Mouse (Mus musculus): ENCODE measurements around the gene Cacna2d2.
A peak's percentile ranks its signal among the peaks of the same experiment; 100 is the strongest.

Cacna2d2 gene

DNA sequence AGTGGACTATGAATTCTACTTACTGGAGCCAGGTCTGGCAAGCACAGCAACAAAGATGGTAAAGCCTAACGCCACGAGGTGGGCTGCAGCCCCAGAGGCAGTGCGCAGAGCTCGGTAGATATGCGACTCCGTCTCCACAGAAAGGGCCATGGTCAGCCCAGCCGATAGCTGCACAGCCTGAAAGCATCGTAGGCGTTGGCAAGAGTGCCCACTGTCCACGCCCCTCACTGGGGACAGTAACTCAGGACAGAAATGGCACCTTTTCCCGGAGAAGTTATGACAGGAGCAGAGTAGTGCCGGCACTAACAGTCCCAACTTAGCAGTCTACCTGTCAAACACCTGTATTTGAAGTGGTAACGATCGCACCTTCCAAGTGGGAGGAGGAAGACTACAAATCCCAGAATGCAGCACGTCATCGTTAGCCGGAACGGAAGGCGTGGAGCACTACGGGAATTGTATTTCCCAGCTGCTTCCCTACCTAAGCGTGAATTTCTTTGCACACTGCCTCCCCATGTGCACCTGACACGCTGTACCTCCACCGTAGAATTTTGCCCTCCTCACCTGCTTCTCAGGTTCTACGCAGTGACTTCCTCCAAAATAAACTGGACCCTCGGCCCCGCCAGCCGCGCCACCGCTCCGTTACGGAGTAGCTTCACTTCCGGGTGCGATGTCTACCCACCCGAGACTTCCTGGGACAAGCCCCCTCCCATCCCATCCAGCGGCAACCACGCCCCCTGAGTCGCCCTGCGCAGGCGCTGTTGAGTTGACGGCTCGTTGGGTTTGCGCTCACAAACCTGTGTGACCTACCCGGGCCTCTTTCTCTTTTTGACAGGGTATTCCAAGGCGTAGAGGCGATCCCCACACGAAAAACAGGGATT lies 142.3 kb downstream of the Cacna2d2 start, which contains the start of the genes Cyb561d2 and Nprl2:
Cyb561d2 (minus strand) TSS at position 720 of the 878 bp plus-strand sequence.
Nprl2 (plus strand) TSS at position 753 of the 878 bp plus-strand sequence.
- DNase-seq = peak; percentile 96

DNA sequence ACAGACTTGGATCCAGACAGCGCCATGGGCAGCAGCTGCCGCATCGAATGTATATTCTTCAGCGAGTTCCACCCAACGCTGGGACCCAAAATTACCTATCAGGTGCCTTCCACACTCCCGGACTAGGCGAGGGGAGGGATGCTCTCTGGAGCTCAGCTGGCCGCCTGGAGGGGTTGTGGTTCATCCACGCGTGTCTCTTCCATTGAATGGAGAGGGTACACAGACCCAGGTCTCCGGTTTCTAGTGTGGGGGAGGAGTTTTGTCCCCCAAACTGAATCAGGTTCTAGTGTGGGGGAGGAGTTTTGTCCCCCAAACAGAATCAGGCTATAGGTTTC lies 142.9 kb downstream of the Cacna2d2 start:
- no peak for DNase-seq

DNA sequence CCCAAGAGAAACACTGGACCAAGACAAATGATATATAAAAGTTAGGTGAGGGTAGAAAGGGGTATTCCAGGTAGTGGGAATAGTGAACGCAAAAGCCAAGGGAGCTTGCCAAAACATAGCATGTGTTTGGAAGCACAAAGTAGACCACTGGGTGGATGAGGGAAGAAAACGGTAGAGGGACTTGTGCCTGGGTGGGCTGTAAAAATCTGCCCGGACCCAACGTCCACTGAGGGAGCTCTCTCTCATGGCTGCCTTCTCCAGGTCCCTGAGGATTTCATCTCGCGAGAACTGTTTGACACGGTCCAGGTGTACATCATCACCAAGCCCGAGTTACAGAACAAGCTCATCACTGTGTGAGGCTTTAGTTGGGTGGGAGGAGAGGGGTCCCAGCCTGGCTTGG lies 143.3 kb downstream of the Cacna2d2 start:
- no peak for DNase-seq

DNA sequence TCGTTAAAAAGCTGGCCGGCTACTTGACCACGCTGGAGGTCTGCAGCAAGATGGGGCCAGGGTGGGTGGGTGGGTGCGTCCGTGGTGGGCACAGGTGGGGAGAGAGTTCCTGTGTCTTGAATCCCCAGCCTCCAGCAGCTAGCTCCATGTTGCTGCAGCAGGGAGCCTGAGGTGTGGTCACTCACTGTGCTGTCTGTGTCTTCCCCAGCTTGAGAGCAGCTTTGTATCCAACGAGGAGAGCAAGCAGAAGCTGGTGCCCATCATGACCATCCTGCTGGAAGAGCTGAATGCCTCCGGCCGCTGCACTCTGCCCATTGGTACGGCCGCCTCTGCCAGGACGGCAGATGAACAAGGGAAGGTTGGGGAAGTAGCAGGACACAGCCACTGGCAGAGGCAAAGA lies 143.9 kb downstream of the Cacna2d2 start:
- no peak for DNase-seq

DNA sequence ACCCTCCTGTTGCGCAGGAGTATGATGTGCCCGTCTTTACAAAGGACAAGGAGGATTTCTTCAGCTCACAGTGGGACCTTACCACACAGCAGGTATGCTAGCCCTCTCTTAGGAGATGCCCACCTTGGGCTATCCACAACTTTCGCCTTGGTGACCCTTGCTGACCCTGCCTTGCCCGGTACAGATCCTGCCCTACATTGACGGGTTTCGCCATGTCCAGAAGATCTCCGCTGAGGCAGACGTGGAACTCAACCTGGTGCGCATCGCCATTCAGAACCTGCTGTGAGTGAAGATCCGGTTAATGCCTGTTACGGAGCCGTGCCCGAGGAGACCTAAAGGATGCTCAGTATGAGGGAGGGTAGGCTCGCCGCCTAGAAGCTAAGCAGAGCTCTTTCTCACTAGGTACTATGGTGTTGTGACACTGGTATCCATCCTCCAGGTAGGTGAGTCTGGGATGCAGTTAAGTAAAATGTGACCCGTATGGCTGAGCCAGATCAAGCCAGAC lies 144.8 kb downstream of the Cacna2d2 start:
- DNase-seq = no peak

DNA sequence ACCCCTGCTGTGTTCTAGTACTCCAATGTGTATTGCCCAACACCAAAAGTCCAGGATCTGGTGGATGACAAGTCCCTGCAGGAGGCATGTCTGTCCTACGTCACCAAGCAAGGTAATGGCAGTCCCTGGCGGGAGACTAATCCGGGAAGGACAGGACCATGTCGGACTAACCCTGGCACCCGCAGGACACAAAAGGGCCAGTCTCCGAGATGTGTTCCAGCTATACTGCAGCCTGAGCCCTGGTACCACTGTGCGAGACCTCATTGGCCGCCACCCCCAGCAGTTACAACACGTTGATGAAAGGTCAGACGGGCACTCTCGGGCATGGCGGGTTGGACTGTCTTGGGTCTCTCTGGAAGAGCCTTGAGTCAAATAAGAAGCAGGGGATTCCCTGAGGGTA lies 145.3 kb downstream of the Cacna2d2 start:
- DNase-seq = no peak

DNA sequence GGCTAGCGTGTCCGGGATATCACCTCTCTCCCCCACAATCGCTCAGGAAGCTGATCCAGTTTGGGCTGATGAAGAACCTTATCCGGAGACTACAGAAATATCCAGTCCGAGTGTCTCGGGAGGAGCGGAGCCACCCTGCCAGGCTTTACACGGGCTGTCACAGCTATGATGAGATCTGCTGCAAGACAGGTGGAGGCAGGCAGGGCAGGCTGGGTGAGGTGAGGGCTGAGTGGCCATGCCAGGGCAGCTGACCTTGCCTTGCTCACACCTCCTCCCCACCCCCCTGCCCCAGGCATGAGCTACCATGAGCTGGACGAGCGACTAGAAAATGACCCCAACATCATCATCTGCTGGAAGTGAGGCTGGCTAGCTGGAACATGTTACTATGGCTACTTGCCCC lies 145.8 kb downstream of the Cacna2d2 start:
- no peak for DNase-seq

DNA sequence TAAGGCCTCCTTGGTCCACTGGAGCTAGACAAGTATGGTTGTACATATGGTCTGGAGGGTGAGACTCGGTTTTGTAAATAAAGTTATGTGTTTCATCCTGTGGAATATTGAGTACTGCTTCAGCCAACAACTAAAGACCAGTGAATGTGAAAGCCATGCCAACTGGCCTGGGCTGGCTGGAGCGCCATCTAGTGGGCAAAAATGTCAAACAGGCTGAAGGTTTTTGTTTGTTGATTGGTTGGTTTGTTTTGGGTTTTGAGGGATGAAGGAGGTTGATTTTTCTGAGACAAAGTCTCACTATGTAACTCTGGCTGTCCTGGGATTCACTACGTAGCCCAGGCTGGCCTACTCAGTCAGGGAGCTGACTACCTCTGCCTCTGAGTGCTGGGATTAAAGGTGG lies 146.2 kb downstream of the Cacna2d2 start:
- DNase-seq = no peak

DNA sequence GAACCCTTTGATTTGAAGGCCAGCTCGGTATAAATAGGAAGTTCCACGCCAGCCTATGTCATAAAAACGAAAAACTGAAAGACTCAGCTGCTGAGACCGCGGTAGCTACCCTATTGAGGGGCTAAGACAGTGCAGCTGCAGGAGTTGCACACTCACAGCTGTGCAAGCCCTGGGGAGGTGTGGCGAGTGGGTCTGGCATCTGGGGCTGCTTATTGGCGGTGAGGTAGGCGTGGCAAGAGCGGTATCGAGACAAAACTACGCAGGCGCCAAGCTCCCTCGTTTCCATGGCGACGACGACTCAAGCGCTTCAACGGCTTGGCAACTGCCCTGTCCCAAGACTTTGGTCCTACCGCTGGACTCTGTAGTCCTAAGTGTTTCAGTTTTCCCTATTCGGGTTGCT lies 147.6 kb downstream of the Cacna2d2 start, which contains the start of gene Zmynd10:
Zmynd10 (plus strand) TSS at position 273 of the 400 bp plus-strand sequence.
- peak; percentile 85 for DNase-seq

DNA sequence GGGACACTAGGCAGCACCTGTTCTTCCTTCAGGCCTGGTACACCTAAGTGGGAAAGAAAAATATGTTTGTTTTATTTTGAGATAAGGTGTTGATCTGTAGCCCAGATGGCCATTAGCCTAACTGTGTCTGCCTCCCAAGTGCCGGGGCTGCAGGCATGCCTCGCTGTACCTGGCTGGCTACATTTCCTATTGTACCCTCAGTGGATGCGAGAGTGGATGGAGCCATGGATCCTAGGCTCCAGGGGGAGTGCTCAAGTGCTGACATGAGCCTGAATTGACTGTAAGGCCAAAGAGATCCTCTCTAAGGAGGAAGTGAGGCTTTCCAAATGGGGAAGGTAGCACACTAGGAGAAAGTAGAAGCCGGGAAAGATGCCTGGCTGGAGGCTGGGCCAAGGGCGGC lies 148.5 kb downstream of the Cacna2d2 start:
- DNase-seq = no peak

DNA sequence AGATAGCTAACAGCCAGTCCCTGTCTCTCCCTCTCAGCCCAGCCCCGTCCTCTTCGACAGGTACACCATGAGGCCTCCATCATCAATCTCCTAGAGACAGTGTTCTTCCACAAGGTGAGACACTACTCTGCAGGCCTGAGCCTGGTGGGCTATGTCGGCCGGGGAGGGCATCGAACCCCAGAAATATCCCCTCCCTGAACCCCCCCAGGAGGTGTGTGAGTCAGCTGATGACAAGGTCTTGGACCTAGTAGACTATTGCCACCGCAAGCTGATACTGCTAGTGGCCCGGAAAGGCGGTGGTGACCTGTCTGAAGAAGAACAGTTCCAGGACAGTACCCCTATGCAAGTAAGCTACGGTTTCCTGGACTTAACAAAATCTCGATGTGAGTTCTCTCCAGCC lies 149.4 kb downstream of the Cacna2d2 start:
- no peak for DNase-seq

DNA sequence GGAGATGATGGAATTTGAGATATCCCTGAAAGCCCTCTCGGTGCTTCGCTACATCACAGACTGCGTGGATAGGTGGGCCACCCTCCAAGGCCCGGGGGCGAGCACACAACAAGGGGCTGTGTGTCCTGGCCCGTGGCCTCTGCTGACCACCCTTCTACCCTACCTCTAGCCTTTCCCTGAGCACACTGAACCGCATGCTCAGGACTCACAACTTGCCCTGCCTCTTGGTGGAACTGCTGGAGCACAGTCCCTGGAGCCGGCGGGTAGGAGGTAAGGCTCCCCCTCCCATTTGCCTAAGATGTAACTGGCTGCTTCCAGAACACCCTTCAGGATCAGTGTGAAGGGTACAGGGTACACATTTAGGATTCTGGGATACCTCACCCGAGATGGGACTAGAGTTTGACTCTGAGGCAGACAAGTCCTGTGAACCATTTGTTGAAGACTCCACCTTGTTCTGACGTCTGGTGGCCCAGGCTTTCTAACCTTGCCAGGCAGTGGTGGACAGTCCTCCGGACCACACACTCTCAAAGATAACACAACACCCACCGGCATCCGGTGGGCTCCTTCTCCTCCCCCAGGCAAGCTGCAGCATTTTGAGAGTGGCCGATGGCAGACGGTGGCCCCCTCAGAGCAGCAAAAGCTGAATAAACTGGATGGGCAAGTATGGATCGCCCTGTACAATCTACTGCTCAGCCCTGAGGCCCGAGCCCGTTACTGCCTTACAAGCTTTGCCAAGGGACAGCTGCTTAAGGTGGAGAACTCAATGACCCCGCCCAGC lies 150.1 kb downstream of the Cacna2d2 start:
- DNase-seq = no peak

DNA sequence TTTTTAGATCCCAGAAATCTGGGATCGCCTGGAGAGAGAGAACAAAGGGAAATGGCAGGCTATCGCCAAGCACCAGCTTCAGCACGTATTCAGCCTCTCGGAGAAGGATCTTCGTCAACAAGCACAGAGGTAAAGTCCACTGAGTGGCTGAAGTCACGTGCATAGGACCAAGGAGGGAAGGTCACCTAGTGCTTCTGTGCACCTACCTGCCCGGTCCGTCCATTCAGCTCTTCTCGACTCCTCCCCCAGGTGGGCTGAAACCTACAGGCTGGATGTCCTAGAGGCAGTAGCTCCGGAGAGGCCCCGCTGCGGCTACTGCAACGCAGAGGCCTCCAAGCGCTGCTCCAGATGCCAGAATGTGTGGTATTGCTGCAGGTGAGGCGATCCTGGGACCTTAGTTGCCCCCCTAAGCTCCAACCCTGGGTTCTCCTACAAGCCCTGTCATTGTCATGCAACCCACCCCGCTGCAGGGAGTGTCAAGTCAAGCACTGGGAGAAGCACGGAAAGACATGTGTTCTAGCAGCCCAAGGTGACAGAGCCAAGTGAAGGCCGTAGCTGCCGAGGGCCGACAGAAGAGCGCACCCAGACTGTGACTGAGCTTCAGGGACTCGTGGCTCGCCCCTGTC lies 151.2 kb downstream of the Cacna2d2 start:
- no peak for DNase-seq

DNA sequence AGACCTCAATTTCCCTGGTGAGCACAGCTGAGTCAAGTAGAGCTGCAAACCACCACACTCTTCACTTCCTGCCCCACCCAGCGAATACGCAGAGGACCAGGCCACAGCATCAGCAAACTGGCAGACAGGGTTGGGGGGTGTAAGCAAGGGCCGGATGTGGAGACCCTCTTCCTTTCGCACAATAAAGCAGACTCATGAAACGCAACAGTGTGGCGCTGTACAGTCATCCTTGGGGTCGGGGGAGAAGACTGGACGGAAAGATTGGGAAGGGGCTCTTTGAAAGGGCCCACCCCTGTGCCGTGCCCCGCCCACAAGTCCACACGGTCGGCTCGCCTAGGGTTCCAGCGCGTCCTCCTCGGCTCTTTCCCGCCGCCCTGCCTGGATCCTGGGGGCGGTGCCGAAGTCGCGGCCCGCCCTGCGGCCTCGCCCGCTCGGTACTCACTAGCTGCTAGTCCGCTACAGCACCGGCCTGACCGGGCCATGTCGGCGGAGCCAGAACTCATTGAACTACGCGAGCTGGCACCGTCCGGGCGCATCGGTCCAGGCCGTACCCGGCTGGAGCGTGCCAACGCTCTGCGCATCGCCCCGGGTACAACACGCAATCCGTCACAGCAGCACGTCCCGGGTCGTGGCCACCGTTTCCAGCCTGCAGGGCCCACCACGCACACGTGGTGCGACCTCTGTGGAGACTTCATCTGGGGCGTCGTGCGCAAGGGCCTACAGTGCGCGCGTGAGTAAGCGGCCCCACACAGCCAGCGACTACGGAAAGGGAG lies 151.9 kb downstream of the Cacna2d2 start, which contains the start of gene Rassf1:
Rassf1 (plus strand) TSS at position 439 of the 773 bp plus-strand sequence.
- no peak for DNase-seq

DNA sequence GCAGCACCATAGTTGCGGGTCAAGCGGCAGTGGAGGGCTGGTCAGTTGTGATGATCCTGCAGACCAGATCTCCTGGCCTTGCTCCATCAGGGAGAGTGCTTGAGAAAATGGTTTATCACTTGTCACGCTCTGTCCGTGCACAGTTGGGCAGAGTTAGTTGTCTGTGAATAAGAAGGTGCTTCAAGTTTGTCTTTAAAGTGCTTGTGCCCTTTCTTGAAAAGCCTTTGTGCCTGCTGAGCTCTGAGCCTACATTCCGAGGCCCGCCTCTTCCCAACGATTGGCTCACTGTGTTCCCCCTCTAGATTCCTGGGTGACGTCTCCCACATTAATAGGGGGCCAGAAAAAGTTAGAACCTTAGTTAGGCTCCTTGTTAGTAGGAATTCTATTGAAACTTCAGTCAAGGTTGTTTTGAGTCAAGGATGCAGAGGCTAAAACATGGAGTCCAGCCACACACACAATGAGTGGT lies 152.5 kb downstream of the Cacna2d2 start:
- DNase-seq = no peak

DNA sequence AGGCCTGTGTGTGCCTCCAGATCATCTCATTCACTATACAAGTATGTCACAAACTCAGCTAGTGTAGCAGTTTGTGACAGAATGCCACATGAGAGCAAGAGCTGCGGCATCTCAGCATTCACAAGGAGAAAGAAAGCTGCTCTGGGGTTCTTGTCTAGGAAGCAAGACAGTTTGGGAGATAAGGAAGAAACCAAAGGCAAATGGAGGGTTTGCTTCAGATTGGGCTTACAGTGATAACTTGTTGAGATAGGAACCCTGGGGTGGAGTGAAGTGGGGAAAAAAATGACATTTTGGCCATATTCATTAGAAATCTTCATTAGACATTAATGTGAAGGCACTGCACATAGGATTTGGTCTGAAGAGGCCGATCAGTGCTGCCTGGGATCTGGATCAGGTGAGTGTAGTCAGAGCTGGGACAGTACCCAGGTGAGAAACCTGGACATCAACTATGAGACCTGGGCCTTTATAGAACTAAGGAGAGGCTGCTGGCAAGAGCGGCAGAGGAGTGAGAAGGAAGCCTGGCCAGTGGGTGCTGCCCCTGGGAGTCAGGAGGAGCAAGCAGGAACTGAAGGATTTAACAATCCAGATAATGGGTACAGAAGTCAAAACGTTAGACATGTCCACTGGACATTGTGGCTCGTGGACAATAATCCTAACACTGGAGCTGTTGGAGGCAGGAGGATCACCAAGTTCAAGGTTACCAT lies 153.4 kb downstream of the Cacna2d2 start:
- no peak for DNase-seq

DNA sequence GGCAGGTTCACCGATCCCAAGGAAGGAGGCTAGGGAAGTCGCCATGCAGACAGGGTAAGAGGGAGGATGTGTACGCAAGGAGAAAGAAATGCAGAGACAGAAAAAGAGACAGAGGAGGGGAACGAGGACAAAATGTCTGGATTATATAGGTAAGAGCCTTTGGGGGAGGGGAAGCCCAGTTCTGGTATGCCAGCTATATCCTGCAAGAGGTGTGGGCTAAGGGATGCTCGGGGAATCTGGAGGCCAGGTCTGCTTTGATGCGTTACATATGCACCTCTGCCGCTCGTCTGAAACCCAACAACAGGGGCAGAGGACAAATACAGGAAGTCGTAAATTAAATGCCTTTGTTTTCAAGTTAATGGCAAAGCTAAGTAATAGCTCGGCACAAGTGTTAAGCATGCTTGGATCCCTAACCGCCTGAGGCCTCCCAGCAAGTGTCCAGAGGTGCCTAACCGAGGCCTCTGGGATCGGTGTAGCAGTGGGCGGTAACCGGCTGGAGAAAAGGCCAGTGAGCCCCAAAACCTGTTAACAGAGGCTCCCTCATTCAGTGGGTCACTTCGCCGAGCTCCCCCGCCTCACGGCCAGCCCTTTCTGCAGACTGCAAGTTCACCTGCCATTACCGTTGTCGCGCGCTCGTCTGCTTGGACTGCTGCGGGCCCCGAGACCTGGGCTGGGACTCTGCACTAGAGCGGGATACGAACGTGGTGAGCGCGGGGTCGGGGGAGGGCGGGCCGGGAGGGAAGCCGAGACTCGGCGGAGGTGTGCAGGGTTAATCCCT lies 154.3 kb downstream of the Cacna2d2 start:
- no peak for DNase-seq

DNA sequence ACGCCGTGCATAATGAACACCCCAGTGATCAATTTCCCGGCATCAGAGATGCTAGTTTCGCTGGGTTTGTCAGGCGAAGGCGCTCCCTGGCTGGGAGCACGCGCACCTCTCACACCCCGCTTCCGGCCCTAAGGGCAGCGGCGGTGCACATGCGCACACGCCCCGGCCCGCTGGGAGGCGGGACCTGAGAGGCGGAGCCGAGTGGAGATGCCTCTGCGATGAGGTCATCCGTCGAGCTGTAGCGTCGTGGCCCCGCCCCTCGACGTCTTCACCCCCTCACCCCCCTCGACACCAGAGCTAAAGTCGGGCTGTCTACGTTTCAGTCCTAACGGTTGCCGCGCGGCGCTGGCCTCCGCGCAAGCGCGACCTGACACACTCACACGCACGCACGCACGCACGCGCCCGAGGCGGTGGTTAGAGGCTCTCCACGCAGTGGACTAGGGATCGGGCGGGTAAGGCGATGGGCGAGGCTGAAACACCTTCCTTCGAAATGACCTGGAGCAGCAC lies 155.0 kb downstream of the Cacna2d2 start:
- peak; percentile 95 for DNase-seq

DNA sequence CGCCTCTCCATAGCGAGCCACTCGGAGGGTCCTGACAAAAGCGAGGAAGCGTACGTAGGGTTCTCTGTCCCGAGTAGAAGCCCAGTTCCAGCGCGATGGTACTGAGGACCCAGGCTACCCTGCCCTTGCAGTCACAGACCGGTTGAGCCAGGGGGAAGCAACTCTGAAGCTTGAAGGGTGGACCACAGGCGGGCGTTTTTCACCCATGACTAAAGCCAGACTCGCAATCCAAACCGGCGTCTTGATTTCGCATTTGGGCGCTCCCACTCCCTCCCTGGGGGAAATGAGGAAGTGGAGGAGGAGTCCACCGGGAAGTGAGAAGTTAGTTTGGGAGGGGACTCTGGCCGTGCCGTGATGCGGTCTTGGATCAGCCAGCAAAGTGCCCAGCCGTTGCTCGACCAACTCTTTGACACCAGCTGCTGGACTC lies 155.6 kb downstream of the Cacna2d2 start:
- no peak for DNase-seq

DNA sequence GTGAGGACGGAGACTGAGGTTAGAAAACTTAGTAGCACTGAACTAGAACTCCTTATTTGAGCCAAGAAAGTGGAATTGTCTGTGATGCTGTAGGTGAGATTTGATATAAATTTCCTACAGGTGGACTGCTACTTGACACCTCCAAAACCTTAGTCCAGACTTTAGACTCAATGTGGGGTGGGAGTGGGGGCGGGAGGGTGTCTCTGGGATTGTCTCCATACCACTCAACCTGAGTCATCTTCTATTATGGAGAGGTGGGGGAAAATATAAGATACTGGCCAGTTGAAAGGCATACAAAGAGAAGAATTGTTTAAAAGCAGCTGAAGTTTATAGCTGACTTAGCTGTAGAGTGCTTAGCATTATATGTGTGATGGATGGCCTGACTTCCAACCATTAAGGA lies 156.3 kb downstream of the Cacna2d2 start:
- no peak for DNase-seq

DNA sequence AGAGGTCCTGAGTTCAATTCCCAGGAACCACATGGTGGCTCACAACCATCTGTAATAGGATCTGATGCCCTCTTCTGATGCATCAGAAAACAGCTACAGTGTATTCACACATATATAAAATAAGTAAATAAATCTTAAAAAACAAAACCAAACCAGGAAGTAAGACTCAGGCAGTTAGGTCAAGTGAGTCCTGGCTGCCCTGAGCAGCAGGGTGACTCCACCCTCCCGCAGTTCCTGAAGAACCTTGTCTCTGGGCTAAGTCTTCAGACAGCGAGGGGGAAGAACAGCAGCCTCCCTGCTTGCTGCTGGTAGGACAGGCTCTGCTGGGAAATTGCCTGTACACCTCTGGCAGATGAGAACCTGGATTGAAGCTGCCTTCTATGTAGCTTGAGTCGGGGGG lies 156.9 kb downstream of the Cacna2d2 start:
- no peak for DNase-seq

All from right cerebral cortex, postnatal 25 days (tissue).